Mouse (Mus musculus) liver, adult 2 months (tissue): Measurements from ENCODE around the gene Gm11172. TPM values are rescaled to one million over a fixed set of nuclear protein-coding genes. Genes with fewer than 3 reads are reported as not detected.

Source experiments
- DNase-seq: peaks from one replicate; pipeline ENCODE4 v3.0.0-alpha.2; 2011; ENCODE audit warnings: low read depth, low spot score; ENCODE audit errors: extremely low read depth
- H3K27ac ChIP-seq: fragments of 200-500 bp; replicated peaks from 2 replicates; pipeline ENCODE4 v1.5.1; 2012; ENCODE audit warnings: low read depth, mild to moderate bottlenecking, control low read depth, inconsistent platforms, low read length; ENCODE audit not compliant: insufficient read depth
- H3K27me3 ChIP-seq: fragments of 200-500 bp; 2 replicates; pipeline ENCODE4 v1.6.1; 2012; ENCODE audit warnings: mild to moderate bottlenecking, moderate library complexity, low read length, inconsistent platforms; ENCODE audit not compliant: control insufficient read depth, insufficient read depth
- H3K36me3 ChIP-seq: fragments of 200-500 bp; 2 replicates; pipeline ENCODE4 v1.6.1; 2012; ENCODE audit warnings: low read length, inconsistent platforms; ENCODE audit not compliant: control insufficient read depth, insufficient read depth
- H3K4me1 ChIP-seq: fragments of 200-500 bp; 2 replicates; pipeline ENCODE4 v1.6.1; 2011; ENCODE audit warnings: low read length; ENCODE audit not compliant: control insufficient read depth, insufficient read depth
- H3K4me3 ChIP-seq: fragments of 200-500 bp; 2 replicates; pipeline ENCODE4 v1.5.1; 2011; ENCODE audit warnings: low read depth, mild to moderate bottlenecking, control low read depth, low read length, moderate library complexity; ENCODE audit not compliant: insufficient read depth
- H3K79me2 ChIP-seq: fragments of 200-500 bp; 2 replicates; pipeline ENCODE4 v1.6.1; 2012; ENCODE audit warnings: inconsistent platforms, mild to moderate bottlenecking, low read length, moderate library complexity; ENCODE audit not compliant: control insufficient read depth, insufficient read depth
- H3K9ac ChIP-seq: fragments of 200-500 bp; 2 replicates; pipeline ENCODE4 v1.6.1; 2012; ENCODE audit warnings: low read depth, mild to moderate bottlenecking, control low read depth, inconsistent platforms, low read length
- CTCF ChIP-seq: fragments of 200-500 bp; IDR thresholded peaks from 2 replicates; pipeline ENCODE4 v1.5.1; 2011; ENCODE audit warnings: low read depth, low read length, control low read depth
- POLR2A ChIP-seq: fragments of 200-500 bp; IDR thresholded peaks from 2 replicates; pipeline ENCODE4 v1.6.1; 2011; ENCODE audit warnings: low read length, control low read depth; ENCODE audit not compliant: insufficient read depth; ENCODE audit errors: extremely low read depth
- WGBS: fragments of 180-500 bp; shearing (Covaris S2); methylation state at CpG from one replicate; pipeline ENCODE4 v1.1.7; 2018; 5-methylcytosine and 5-hydroxymethylcytosine counted together
- polyA plus RNA-seq: library from polyadenylated mRNA; depleted of rRNA; stranded (reverse); fragments of >200 nt; gene quantifications from 2 replicates; pipeline ENCODE4 v1.2.3, GENCODE M21; 2012
- total RNA-seq: library from RNA; depleted of rRNA; stranded (reverse); fragments of >200 nt; gene quantifications from 2 replicates; pipeline ENCODE4 v1.2.3, GENCODE M21; 2014

Gm11172 gene
- total and polyA plus RNA-seq, 2 experiments = not detected

DNA sequence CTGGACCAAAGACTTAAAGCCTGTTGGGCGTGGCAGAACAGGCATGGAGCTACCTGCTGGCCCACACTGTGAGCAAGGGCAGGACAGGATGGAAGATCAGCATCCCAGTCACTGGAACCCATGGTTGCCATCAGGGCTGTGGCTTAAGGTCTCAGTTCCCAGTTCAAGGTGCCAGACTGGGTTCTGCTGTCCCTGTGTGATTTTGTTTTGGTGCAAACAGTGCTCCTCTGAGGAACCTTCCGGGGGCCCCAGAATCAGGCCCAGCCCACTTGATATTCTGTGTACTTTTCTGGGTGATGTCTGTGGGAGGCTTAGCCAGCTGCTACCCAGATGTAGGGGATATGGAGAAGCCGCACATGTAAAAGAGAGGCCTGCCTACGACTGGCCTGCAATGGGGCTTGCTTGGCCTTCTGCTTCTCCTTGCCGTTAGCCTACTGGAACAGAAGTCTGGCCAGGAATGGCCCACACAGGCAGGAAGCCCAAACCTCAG lies 32.0 kb upstream of the Gm11172 start:
- no peak for DNase-seq
- H3K4me1 ChIP-seq = no peaks in the 10 kb centered on the region
- 88% methylated on average over 5 of the region's 5 CpGs for WGBS
- H3K79me2 ChIP-seq = no peaks in the 10 kb centered on the region
- no peak overlapping the region for H3K4me3 ChIP-seq
- H3K27me3 ChIP-seq = 0 out of 2 replicates have a peak, but pooled peaks cover 5% of the 10 kb centered on the region
- no peak overlapping the region for H3K27ac ChIP-seq
- no peak overlapping the region for H3K9ac ChIP-seq
- TF ChIP-seq CTCF = no peak
- no peak for TF ChIP-seq POLR2A
- no peaks in the 10 kb centered on the region for H3K36me3 ChIP-seq

DNA sequence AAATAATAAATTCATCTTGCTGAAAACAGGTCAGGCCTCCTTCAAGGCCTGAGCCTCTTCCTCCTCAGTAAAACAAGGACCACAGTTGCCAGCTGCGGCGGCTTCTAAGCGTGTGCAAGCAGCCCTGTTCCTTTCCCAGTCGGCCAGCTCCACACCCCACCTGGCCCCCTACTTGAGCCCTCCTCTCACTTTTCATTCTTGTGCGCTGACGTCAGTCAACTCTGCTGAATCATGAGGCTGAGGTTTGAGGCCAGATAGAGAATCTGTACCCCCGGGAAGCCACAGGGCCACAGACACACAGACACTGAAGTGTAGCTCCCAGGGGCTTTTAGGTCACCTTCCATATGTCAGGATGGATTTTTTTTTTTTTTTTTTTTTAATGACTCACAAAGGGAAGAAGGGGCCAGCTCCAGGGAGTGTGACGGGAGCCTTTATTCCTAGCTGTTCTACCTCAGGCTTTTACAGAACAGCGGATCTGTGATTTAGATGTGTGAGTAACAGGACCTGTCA lies 30.8 kb upstream of the Gm11172 start:
- Histone ChIP-seq H3K36me3 (no peaks in the 10 kb centered on the region), H3K27ac (no peak overlapping the region), H3K79me2 (no peaks in the 10 kb centered on the region), H3K4me1 (no peaks in the 10 kb centered on the region), H3K27me3 (0 out of 2 replicates have a peak, but pooled peaks cover 5% of the 10 kb centered on the region), H3K4me3 (no peak overlapping the region), H3K9ac (no peak overlapping the region)
- TF ChIP-seq CTCF (no peak), POLR2A (no peak)
- WGBS = 89% methylated on average over 9 of the region's 9 CpGs
- DNase-seq = no peak

DNA sequence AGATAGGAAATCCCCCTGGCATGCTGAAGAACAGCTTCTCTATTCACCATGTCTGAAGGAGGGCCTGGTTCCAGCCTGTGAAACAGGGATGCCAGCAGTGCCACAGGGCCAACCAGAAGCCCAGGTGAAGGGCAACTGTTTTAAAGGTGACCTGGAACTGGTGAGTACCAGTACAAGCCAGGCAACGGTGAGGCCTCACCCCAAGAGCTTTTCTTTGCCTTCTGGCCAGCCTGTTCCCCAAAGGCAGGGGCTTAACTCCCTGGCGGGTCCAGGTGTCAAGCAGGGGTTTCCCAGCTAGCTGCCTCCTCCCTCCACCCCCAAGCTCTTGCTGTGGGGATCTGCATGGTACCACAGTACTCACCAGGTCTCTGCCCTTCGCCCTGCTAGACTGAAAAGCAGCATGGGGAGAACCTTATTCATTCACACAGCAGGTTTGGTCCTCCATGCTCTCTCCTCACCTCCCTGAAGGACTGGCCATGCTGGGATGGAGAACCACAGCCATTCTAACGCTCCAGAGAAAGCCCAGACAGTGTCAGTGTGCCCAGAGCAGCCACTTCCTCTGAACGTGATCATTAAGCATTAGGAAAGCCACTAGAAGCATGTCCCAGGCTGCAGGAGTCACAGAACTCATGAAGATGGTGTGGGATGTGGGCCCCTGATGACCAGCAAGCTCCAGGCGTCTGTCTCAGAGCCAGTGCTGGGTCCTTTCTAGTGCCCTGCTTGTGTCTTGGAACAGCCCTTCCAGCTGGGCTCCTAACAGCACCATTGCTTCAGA lies 30.2 kb upstream of the Gm11172 start:
- Histone ChIP-seq H3K36me3 (no peaks in the 10 kb centered on the region), H3K27me3 (0 out of 2 replicates have a peak, but pooled peaks cover 5% of the 10 kb centered on the region), H3K79me2 (no peaks in the 10 kb centered on the region), H3K9ac (no peak overlapping the region), H3K4me1 (no peaks in the 10 kb centered on the region), H3K4me3 (no peak overlapping the region; the same call in 1 of the 2 replicates), H3K27ac (no peak overlapping the region)
- DNase-seq = no peak
- TF ChIP-seq POLR2A (no peak), CTCF (no peak)
- 80% methylated on average over 6 of the region's 6 CpGs for WGBS

DNA sequence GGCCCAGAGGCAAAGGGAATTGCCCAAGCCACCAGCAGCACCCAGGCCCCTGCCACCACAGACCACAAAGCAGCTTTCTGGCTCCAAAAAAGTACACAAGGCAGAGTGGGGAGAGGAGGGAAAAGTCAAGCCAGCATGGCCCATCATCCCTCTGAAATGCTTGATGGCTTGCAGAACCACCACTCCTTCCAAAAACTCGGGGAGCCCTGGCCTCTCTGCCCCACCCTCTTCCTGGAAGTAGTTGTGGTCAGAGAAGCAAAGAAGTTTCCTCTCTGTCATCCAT lies 29.6 kb upstream of the Gm11172 start:
- Histone ChIP-seq H3K4me1 (no peaks in the 10 kb centered on the region), H3K9ac (no peak overlapping the region), H3K4me3 (no peak overlapping the region), H3K27me3 (0 out of 2 replicates have a peak, but pooled peaks cover 5% of the 10 kb centered on the region), H3K27ac (no peak overlapping the region), H3K36me3 (no peaks in the 10 kb centered on the region), H3K79me2 (no peaks in the 10 kb centered on the region)
- no peak for DNase-seq
- TF ChIP-seq CTCF (no peak), POLR2A (no peak)
- WGBS = 50% methylated on average over 1 of the region's 1 CpGs

- Histone ChIP-seq H3K27me3 (0 out of 2 replicates have a peak, but pooled peaks cover 5% of the 10 kb centered on the region), H3K36me3 (no peaks in the 10 kb centered on the region), H3K4me3 (no peak overlapping the region), H3K27ac (no peak overlapping the region), H3K4me1 (no peaks in the 10 kb centered on the region), H3K79me2 (no peaks in the 10 kb centered on the region), H3K9ac (no peak overlapping the region)
- 84% methylated on average over 8 of the region's 8 CpGs for WGBS
- DNase-seq = no peak
- TF ChIP-seq CTCF (no peak), POLR2A (no peak)
These were observed 29.3 kb upstream of the Gm11172 start for GRCm38 (mm10) chr16:10783451-10783850.
